Mouse (Mus musculus) heart, postnatal 0 days (tissue): ENCODE measurements around the gene Erc1. TPM values are rescaled to one million over a fixed set of nuclear protein-coding genes. Genes with fewer than 3 reads are reported as not detected.

ENCODE experiments used
- ATAC-seq: fragments of 200-750 bp; cut with Nextera tagmentation; 2 replicates; pipeline ENCODE4 v1.8.0; 2017; ENCODE audit warnings: low read depth, moderate number of reproducible peaks, moderate library complexity; ENCODE audit not compliant: insufficient read depth
- DNase-seq: peaks from one replicate; pipeline ENCODE4 v3.0.0-alpha.2; 2016; ENCODE audit warnings: low spot score
- H3K27ac ChIP-seq: fragments of 300-500 bp; sonication (generic); 2 replicates; pipeline ENCODE4 v1.5.1; 2014; ENCODE audit warnings: low read depth, mild to moderate bottlenecking
- H3K27me3 ChIP-seq: fragments of 300-500 bp; sonication (generic); 2 replicates; pipeline ENCODE4 v1.6.1; 2014; ENCODE audit warnings: low read length, mixed read lengths; ENCODE audit not compliant: control insufficient read depth, insufficient read depth
- H3K36me3 ChIP-seq: fragments of 300-500 bp; sonication (generic); replicated peaks from 2 replicates; pipeline ENCODE4 v1.6.1; 2014; ENCODE audit warnings: low read length, mixed read lengths; ENCODE audit not compliant: control insufficient read depth, insufficient read depth
- H3K4me1 ChIP-seq: fragments of 300-500 bp; sonication (generic); 2 replicates; pipeline ENCODE4 v1.6.1; 2014; ENCODE audit warnings: antibody characterized with exemption; ENCODE audit not compliant: control insufficient read depth, insufficient read depth
- H3K4me2 ChIP-seq: fragments of 300-500 bp; sonication (generic); 2 replicates; pipeline ENCODE4 v1.6.1; 2014; ENCODE audit warnings: low read depth, mild to moderate bottlenecking, low read length, moderate library complexity
- H3K4me3 ChIP-seq: fragments of 300-500 bp; sonication (generic); 2 replicates; pipeline ENCODE4 v1.5.1; 2014; ENCODE audit warnings: low read depth, low read length
- H3K9ac ChIP-seq: fragments of 300-500 bp; sonication (generic); replicated peaks from 2 replicates; pipeline ENCODE4 v1.6.1; 2014; ENCODE audit warnings: low read depth, low read length, mixed read lengths
- H3K9me3 ChIP-seq: fragments of 300-500 bp; sonication (generic); replicated peaks from 2 replicates; pipeline ENCODE4 v1.6.1; 2016; ENCODE audit warnings: low read length; ENCODE audit not compliant: control insufficient read depth
- CTCF ChIP-seq: IDR thresholded peaks from 2 replicates; pipeline ENCODE4 v1.5.1; 2016; ENCODE audit warnings: antibody characterized with exemption, control low read depth, low read depth
- EP300 ChIP-seq: IDR thresholded peaks from 2 replicates; pipeline ENCODE4 v1.6.1; 2016; ENCODE audit warnings: antibody characterized with exemption, low read depth
- WGBS: fragments of 180-500 bp; shearing (Covaris S2); extraction: QIAGEN DNeasy Blood & Tissue Kit; methylation state at CpG from one replicate; pipeline ENCODE4 v1.1.7; 2014; 5-methylcytosine and 5-hydroxymethylcytosine counted together
- polyA plus RNA-seq: library from polyadenylated mRNA; unstranded; fragments of >200 nt; fragmentation: Nextera tagmentation; extraction: Ambion mirVana; gene quantifications from 2 replicates; pipeline ENCODE4 v1.2.1, GENCODE M21; 2015
- total RNA-seq: library from RNA; depleted of rRNA; stranded (reverse); fragments of >200 nt; gene quantifications from 2 replicates; pipeline ENCODE4 v1.2.3, GENCODE M21; 2014; ENCODE audit warnings: low replicate concordance; rRNA removed

Erc1 gene
- total RNA-seq: 19.2 and 30.7 TPM in 2 replicates
- 11.9 and 12.5 TPM in 2 replicates for polyA plus RNA-seq

- peak within 1 kb of the TSS; percentile 95 for H3K4me2 ChIP-seq
- H3K27me3 ChIP-seq: no peaks in the 10 kb centered on the region
- H3K4me1 ChIP-seq: peaks cover 13% of the 10 kb centered on the region
- H3K27ac ChIP-seq: peak within 1 kb of the TSS; percentile 96
- H3K9me3 ChIP-seq: no peaks in the 10 kb centered on the region
- peak; percentile 96 for DNase-seq
- no peaks in the 10 kb centered on the region for H3K36me3 ChIP-seq
- WGBS: under 1% methylated on average over 64 of the region's 73 CpGs
- peak; percentile 95 for ATAC-seq
- H3K4me3 ChIP-seq: peak within 1 kb of the TSS; percentile 98
- no peak for TF ChIP-seq EP300
- peak; percentile 0; the same call in 1 of the 2 replicates for TF ChIP-seq CTCF
- peak within 1 kb of the TSS; percentile 93 for H3K9ac ChIP-seq
Measured at GRCm38 (mm10) chr6:119848034-119848695, at the start of gene Erc1. Erc1 (minus strand) TSS chr6:119848167.

GRCm38 (mm10) chr6:119892711-119893110, 44.7 kb upstream of the Erc1 start:
- DNase-seq (no peak), ATAC-seq (no peak)
- no peak overlapping the region for H3K4me3 ChIP-seq
- no peaks in the 10 kb centered on the region for H3K36me3 ChIP-seq
- WGBS: 68% methylated on average over 7 of the region's 7 CpGs
- no peaks in the 10 kb centered on the region for H3K4me1 ChIP-seq
- no peaks in the 10 kb centered on the region for H3K27me3 ChIP-seq
- TF ChIP-seq EP300 (no peak), CTCF (no peak)
- no peak overlapping the region for H3K9ac ChIP-seq
- H3K27ac ChIP-seq: no peak overlapping the region
- no peak overlapping the region for H3K4me2 ChIP-seq
- H3K9me3 ChIP-seq: no peaks in the 10 kb centered on the region

- H3K27me3 ChIP-seq: no peaks in the 10 kb centered on the region
- H3K9me3 ChIP-seq: no peaks in the 10 kb centered on the region; the same call in 1 of the 2 replicates
- no peak overlapping the region for H3K4me2 ChIP-seq
- no peaks in the 10 kb centered on the region for H3K4me1 ChIP-seq
- no peak for DNase-seq
- no peak overlapping the region for H3K4me3 ChIP-seq
- TF ChIP-seq CTCF (no peak), EP300 (no peak)
- no peak overlapping the region for H3K9ac ChIP-seq
- no peaks in the 10 kb centered on the region for H3K36me3 ChIP-seq
- peak; percentile 62; the same call in 1 of the 2 replicates for ATAC-seq
- WGBS: 41% methylated on average over 7 of the region's 7 CpGs
- no peak overlapping the region for H3K27ac ChIP-seq
Measured at GRCm38 (mm10) chr6:119883151-119883550, 35.2 kb upstream of the Erc1 start.

GRCm38 (mm10) chr6:119864341-119865034, 16.5 kb upstream of the Erc1 start:
- Histone ChIP-seq H3K4me1 (no peaks in the 10 kb centered on the region), H3K4me2 (peak overlapping the region; percentile 31; the same call in 1 of the 2 replicates), H3K27ac (peak overlapping the region; percentile 46; the same call in 1 of the 2 replicates), H3K36me3 (no peaks in the 10 kb centered on the region), H3K4me3 (no peak overlapping the region), H3K27me3 (no peaks in the 10 kb centered on the region), H3K9ac (no peak overlapping the region), H3K9me3 (no peaks in the 10 kb centered on the region)
- ATAC-seq (peak; percentile 90), DNase-seq (peak; percentile 58)
- TF ChIP-seq CTCF (no peak), EP300 (no peak)
- WGBS: 55% methylated on average over 11 of the region's 11 CpGs

- no peak for ATAC-seq
- H3K4me1 ChIP-seq: no peaks in the 10 kb centered on the region
- no peak for TF ChIP-seq EP300
- TF ChIP-seq CTCF: no peak
- no peak overlapping the region for H3K27ac ChIP-seq
- no peaks in the 10 kb centered on the region for H3K36me3 ChIP-seq
- no peaks in the 10 kb centered on the region for H3K27me3 ChIP-seq
- 77% methylated on average over 8 of the region's 8 CpGs for WGBS
- H3K4me3 ChIP-seq: no peak overlapping the region
- H3K9me3 ChIP-seq: no peaks in the 10 kb centered on the region
- no peak for DNase-seq
- H3K4me2 ChIP-seq: no peak overlapping the region
- H3K9ac ChIP-seq: no peak overlapping the region
Measured at GRCm38 (mm10) chr6:119861519-119861918, 13.6 kb upstream of the Erc1 start.
